Mouse (Mus musculus): Measurements from ENCODE around the gene Ephb2.

DNA sequence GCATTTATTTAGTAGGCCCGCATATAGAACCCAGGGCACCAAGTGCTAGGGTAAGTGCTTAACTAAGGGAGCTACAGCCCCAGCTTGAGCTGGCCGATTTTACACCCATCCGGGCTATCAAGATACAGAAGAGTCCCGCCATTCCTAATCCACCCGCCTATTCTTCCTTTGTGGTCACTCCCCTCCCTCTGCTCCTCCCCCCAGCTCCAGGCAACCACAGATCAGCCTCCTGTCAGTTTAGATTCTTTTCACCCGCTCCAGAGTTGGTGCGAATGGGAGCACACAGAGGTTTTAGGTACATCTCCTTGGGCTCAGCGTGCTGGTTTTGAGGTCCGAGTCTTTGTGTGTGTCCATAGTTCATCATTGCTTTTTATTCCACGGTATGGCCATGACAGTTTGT is 196.9 kb downstream of the Ephb2 start:
- TF ChIP-seq GATA1 (IDR thresholded peaks at IDR 0.05; ENCODE audit: low read length) = no peak
- TF ChIP-seq TAL1 (IDR thresholded peaks at IDR 0.05; ENCODE audit: low read length) = no peak
